Comparison of ENCODE assay signal across 21 mouse cellular contexts in genomic region chr19:44874186-44874898, GRCm38 (mm10). TPM values are rescaled to one million over a fixed set of nuclear protein-coding genes. Genes with fewer than 3 reads are reported as not detected.
DNase-seq lines count a peak whose midpoint lies in the region; ATAC-seq lines count a peak whose summit lies in the region.
"Had no signal": no experiment of that assay in that cellular context is flagged by ENCODE, and none has a peak within 500 bp of the region (broad histone marks: within the 10 kb centered on the region; RNA-seq: fewer than 3 reads in every experiment).

No protein-coding gene starts in this region.

- no peak overlapping the region for H3K4me2 ChIP-seq in midbrain, embryonic 11.5 days
- H3K4me2 ChIP-seq in midbrain, embryonic 16.5 days (ENCODE audit: low read length) = no peak overlapping the region
- H3K4me2 ChIP-seq: embryonic facial prominence, embryonic 13.5 days; heart, embryonic 11.5 days; intestine, embryonic 15.5 days had no signal

- peaks cover 53% of the 10 kb centered on the region for H3K27me3 ChIP-seq in heart, embryonic 10.5 days (ENCODE audit: insufficient read depth, poor library complexity, severe bottlenecking)
- no peaks in the 10 kb centered on the region for H3K27me3 ChIP-seq in midbrain, embryonic 11.5 days (ENCODE audit: control insufficient read depth, insufficient read depth, low read length)
- peaks cover 2% of the 10 kb centered on the region; the same call in 1 of the 2 replicates for H3K27me3 ChIP-seq in midbrain, embryonic 16.5 days (ENCODE audit: control insufficient read depth, insufficient read depth, low read depth, low read length)

- H3K27ac ChIP-seq in heart, embryonic 10.5 days = no peak overlapping the region
- H3K27ac ChIP-seq in midbrain, embryonic 11.5 days (ENCODE audit: low read depth, low read length) = no peak overlapping the region
- H3K27ac ChIP-seq in midbrain, embryonic 16.5 days (ENCODE audit: low read length) = no peak overlapping the region
- H3K27ac ChIP-seq: embryonic facial prominence, embryonic 13.5 days; intestine, embryonic 15.5 days; midbrain, embryonic 10.5 days had no signal

- no peak for ATAC-seq in midbrain, embryonic 11.5 days (ENCODE audit: low FRiP score)
- no peak for ATAC-seq in midbrain, embryonic 16.5 days
- ATAC-seq: activated CD4-positive, CD25-positive, alpha-beta regulatory T cell, adult 4 months; intestine, embryonic 15.5 days had no signal

- no peaks in the 10 kb centered on the region for H3K9me3 ChIP-seq in heart, embryonic 10.5 days
- no peaks in the 10 kb centered on the region for H3K9me3 ChIP-seq in midbrain, embryonic 11.5 days (ENCODE audit: control insufficient read depth, low read length)
- no peaks in the 10 kb centered on the region for H3K9me3 ChIP-seq in midbrain, embryonic 16.5 days (replicated peaks; ENCODE audit: control insufficient read depth, low read length, poor library complexity, severe bottlenecking)
- H3K9me3 ChIP-seq: embryonic facial prominence, embryonic 13.5 days; intestine, embryonic 15.5 days; midbrain, embryonic 10.5 days had no signal

- H3K36me3 ChIP-seq in heart, embryonic 10.5 days = no peaks in the 10 kb centered on the region
- H3K36me3 ChIP-seq in midbrain, embryonic 11.5 days (ENCODE audit: control insufficient read depth, insufficient read depth, low read length) = no peaks in the 10 kb centered on the region
- no peaks in the 10 kb centered on the region for H3K36me3 ChIP-seq in midbrain, embryonic 16.5 days (ENCODE audit: control insufficient read depth, insufficient read depth, low read length)
- H3K36me3 ChIP-seq: embryonic facial prominence, embryonic 13.5 days; intestine, embryonic 15.5 days; midbrain, embryonic 10.5 days had no signal

- no peak overlapping the region for H3K9ac ChIP-seq in midbrain, embryonic 11.5 days (ENCODE audit: low read length)
- no peak overlapping the region for H3K9ac ChIP-seq in midbrain, embryonic 16.5 days (ENCODE audit: low read depth, low read length)
- H3K9ac ChIP-seq: embryonic facial prominence, embryonic 13.5 days; intestine, embryonic 15.5 days had no signal

- peak; percentile 55 for DNase-seq in heart, embryonic 10.5 days (ENCODE audit: low spot score)
- DNase-seq in heart, adult 18-20 months = no peak
- peak; percentile 65 for DNase-seq in midbrain, embryonic 11.5 days (ENCODE audit: low spot score, missing footprints)
- peak; percentile 47 for DNase-seq in brain, adult 2 months (ENCODE audit: low read depth, low spot score)
- peak; percentile 77 for DNase-seq in layer of hippocampus, adult 9-11 months
- DNase-seq in adrenal gland, adult 8-10 months = no peak
- DNase-seq: adrenal gland, postnatal 36 days; cerebellum, adult 9-10 months; gastrocnemius, postnatal 25 days; heart, postnatal 14 days; left cerebral cortex, postnatal 4 days; lung, adult 18-20 months; lung, postnatal 4 days; spleen, adult 18-20 months; thymus, adult 18-20 months had no signal

- no peaks in the 10 kb centered on the region for H3K4me1 ChIP-seq in heart, embryonic 10.5 days
- no peaks in the 10 kb centered on the region for H3K4me1 ChIP-seq in midbrain, embryonic 11.5 days (ENCODE audit: control insufficient read depth, insufficient read depth, low read length)
- no peaks in the 10 kb centered on the region for H3K4me1 ChIP-seq in midbrain, embryonic 16.5 days (ENCODE audit: control insufficient read depth, insufficient read depth, low read length)
- H3K4me1 ChIP-seq: embryonic facial prominence, embryonic 13.5 days; intestine, embryonic 15.5 days; midbrain, embryonic 10.5 days had no signal

- no peak overlapping the region for H3K4me3 ChIP-seq in heart, embryonic 10.5 days
- H3K4me3 ChIP-seq in midbrain, embryonic 11.5 days (ENCODE audit: low read depth, low read length) = no peak overlapping the region
- no peak overlapping the region for H3K4me3 ChIP-seq in midbrain, embryonic 16.5 days (ENCODE audit: low read depth, low read length)
- H3K4me3 ChIP-seq: embryonic facial prominence, embryonic 13.5 days; intestine, embryonic 15.5 days; midbrain, embryonic 10.5 days had no signal

- WGBS in heart, embryonic 10.5 days = 69% methylated on average over 15 of the region's 15 CpGs
- WGBS in midbrain, embryonic 11.5 days = 68% methylated on average over 15 of the region's 15 CpGs
- 58% methylated on average over 15 of the region's 15 CpGs for WGBS in midbrain, embryonic 16.5 days

RNA-seq across cellular contexts. Expression of gene Slf2, which starts 56.6 kb away (rescaled TPM):
- polyA plus RNA-seq in heart, embryonic 10.5 days (2016; fragmentation: Nextera tagmentation; extraction: Ambion mirVana) = 56.6 and 60.6 TPM in 2 replicates
- 10 to 100 TPM; 22.8 to 23.7 TPM for total RNA-seq in heart, adult 18-20 months (2021)
- 38.7 and 44.3 TPM in 2 replicates for polyA plus RNA-seq in midbrain, embryonic 11.5 days (2014; fragmentation: Nextera tagmentation; extraction: Ambion mirVana)
- polyA plus RNA-seq in midbrain, embryonic 16.5 days (2015; fragmentation: Nextera tagmentation; extraction: Ambion mirVana) = 30.3 and 35.7 TPM in 2 replicates
- 10 to 100 TPM; 22.6 to 40.9 (median 30.5) TPM for total RNA-seq in adrenal gland, adult 8-10 months (2022)

Comparison
In these comparisons a context has a peak if more than half of its experiments do, and no peak if none do; other contexts are left out.
1. DNase-seq: peak in heart, embryonic 10.5 days (single experiment), midbrain, embryonic 11.5 days (single experiment), brain, adult 2 months (single experiment) and layer of hippocampus, adult 9-11 months (single experiment); none in heart, adult 18-20 months (0 of 2) and adrenal gland, adult 8-10 months (single experiment).